Mouse (Mus musculus) stomach, embryonic 15.5 days (tissue): ENCODE data around the gene Neu1. TPM values are rescaled to one million over a fixed set of nuclear protein-coding genes. Genes with fewer than 3 reads are reported as not detected.

ENCODE experiments used
- ATAC-seq: fragments of 200-750 bp; cut with Nextera tagmentation; 2 replicates; pipeline ENCODE4 v1.8.0; 2017; ENCODE audit warnings: low read depth, moderate number of reproducible peaks, moderate TSS enrichment; ENCODE audit not compliant: insufficient read depth, low FRiP score
- H3K27ac ChIP-seq: fragments of 300-500 bp; sonication (generic); 2 replicates; pipeline ENCODE4 v1.5.1; 2015; ENCODE audit warnings: mild to moderate bottlenecking, inconsistent platforms
- H3K27me3 ChIP-seq: fragments of 300-500 bp; sonication (generic); replicated peaks from 2 replicates; pipeline ENCODE4 v1.6.1; 2015; ENCODE audit warnings: inconsistent platforms
- H3K36me3 ChIP-seq: fragments of 300-500 bp; sonication (generic); 2 replicates; pipeline ENCODE4 v1.6.1; 2015; ENCODE audit warnings: inconsistent platforms
- H3K4me1 ChIP-seq: fragments of 300-500 bp; sonication (generic); 2 replicates; pipeline ENCODE4 v1.6.1; 2015; ENCODE audit warnings: inconsistent platforms
- H3K4me2 ChIP-seq: fragments of 300-500 bp; sonication (generic); 2 replicates; pipeline ENCODE4 v1.6.1; 2015; ENCODE audit warnings: mild to moderate bottlenecking, inconsistent platforms
- H3K4me3 ChIP-seq: fragments of 300-500 bp; sonication (generic); replicated peaks from 2 replicates; pipeline ENCODE4 v1.5.1; 2015; ENCODE audit warnings: inconsistent platforms
- H3K9ac ChIP-seq: fragments of 300-500 bp; sonication (generic); 2 replicates; pipeline ENCODE4 v1.6.1; 2015; ENCODE audit warnings: inconsistent platforms
- H3K9me3 ChIP-seq: fragments of 300-500 bp; sonication (generic); 2 replicates; pipeline ENCODE4 v1.6.1; 2016; ENCODE audit warnings: inconsistent platforms
- WGBS: fragments of 180-500 bp; shearing (Covaris S2); methylation state at CpG from one replicate; pipeline ENCODE4 v1.1.7; 2015; 5-methylcytosine and 5-hydroxymethylcytosine counted together
- polyA plus RNA-seq: library from polyadenylated mRNA; unstranded; fragments of >200 nt; fragmentation: Nextera tagmentation; extraction: Ambion mirVana; gene quantifications from 2 replicates; pipeline ENCODE4 v1.2.1, GENCODE M21; 2015

The Neu1 gene
- polyA plus RNA-seq, 1 experiment from 2014 or later: 36.9 TPM

GRCm38 (mm10) chr17:34978239-34978638 is 47.2 kb downstream of the Neu1 start:
- H3K9me3 ChIP-seq: no peaks in the 10 kb centered on the region
- no peak overlapping the region for H3K9ac ChIP-seq
- H3K36me3 ChIP-seq: no peaks in the 10 kb centered on the region
- no peak for ATAC-seq
- H3K27me3 ChIP-seq: no peaks in the 10 kb centered on the region
- peaks cover 11% of the 10 kb centered on the region for H3K4me1 ChIP-seq
- 85% methylated on average over 27 of the region's 27 CpGs for WGBS
- H3K4me3 ChIP-seq: no peak overlapping the region
- H3K27ac ChIP-seq: no peak overlapping the region
- no peak overlapping the region for H3K4me2 ChIP-seq

DNA sequence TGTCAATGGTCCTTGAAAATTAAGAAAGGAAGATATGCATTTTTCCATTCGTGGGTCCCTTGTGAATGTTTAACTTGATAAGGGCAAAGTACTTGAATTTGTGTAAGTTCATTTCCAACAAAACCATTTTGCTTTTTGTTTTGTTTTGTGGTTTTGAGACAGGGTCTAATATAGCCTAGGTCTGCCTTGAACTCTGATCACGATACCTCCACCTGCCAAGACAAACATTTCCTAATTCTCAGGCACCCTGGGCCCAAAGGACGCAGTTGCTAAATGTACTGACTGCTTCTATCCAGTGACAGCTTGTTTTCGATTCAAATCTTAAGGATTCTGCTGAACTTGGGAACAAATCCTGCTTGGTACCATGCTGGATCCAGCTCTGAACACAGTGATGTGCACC is 48.6 kb downstream of the Neu1 start:
- Histone ChIP-seq H3K27ac (no peak overlapping the region), H3K4me3 (no peak overlapping the region), H3K9ac (no peak overlapping the region), H3K27me3 (no peaks in the 10 kb centered on the region), H3K4me1 (peaks cover 13% of the 10 kb centered on the region), H3K4me2 (no peak overlapping the region), H3K9me3 (no peaks in the 10 kb centered on the region), H3K36me3 (no peaks in the 10 kb centered on the region)
- WGBS: 89% methylated on average over 4 of the region's 4 CpGs
- ATAC-seq: no peak

DNA sequence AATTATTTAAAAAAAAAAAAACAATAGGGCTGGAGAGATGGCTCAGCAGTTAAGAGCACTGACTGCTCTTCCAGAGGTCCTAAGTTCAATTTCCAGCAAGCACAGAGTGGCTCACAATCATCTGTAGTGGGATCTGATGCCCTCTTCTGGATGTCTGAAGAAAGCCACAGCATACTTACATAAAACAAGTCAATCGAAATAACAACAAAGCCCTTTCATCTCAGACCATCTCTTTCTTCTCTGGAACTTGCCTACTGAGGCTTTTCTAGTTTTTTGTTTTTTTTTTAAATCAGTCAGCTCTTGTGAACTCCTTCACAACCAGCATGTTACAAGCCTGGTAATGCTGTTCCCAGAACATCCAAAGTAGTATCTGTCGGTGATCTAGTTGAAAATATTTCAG is 49.6 kb downstream of the Neu1 start:
- no peak for ATAC-seq
- WGBS: 11% methylated on average over 2 of the region's 2 CpGs
- Histone ChIP-seq H3K27me3 (no peaks in the 10 kb centered on the region), H3K4me3 (peak overlapping the region; percentile 69), H3K36me3 (peaks cover 2% of the 10 kb centered on the region), H3K27ac (peak overlapping the region; percentile 99; the same call in 1 of the 2 replicates), H3K4me2 (peak overlapping the region; percentile 85), H3K4me1 (peaks cover 13% of the 10 kb centered on the region), H3K9ac (peak overlapping the region; percentile 64; the same call in 1 of the 2 replicates), H3K9me3 (no peaks in the 10 kb centered on the region)

DNA sequence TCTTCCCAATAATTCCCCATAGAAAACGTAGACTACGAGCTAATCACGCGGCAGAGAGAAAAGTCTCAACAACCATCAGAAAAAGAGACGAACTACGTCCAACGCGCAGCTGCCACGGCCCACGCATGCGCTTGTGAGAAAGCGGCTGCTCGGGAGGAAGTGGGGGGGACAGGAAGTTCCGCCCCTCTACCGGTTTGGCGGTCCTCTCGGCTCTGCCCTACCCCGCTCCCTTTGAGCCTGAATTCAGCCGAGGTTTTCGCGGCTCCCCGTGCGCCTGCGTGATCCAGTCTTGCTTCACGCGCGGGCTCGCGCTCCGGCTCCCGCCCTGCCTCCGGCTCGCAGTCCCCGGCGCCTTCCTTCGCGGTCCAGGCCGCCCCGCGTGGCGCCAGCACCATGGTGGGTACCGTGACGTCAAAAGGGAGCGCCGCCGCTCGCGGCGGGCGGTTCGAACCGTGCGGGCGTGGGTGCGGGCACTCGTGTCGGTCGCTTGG is 50.7 kb downstream of the Neu1 start, which contains the start of gene Lsm2:
Gene Lsm2, plus strand, starts transcription at position 173 of the 491 bp plus-strand sequence.
- H3K4me1 ChIP-seq: peaks cover 13% of the 10 kb centered on the region
- H3K9me3 ChIP-seq: no peaks in the 10 kb centered on the region
- under 1% methylated on average over 58 of the region's 58 CpGs for WGBS
- peak; percentile 95 for ATAC-seq
- H3K36me3 ChIP-seq: peaks cover 10% of the 10 kb centered on the region
- no peaks in the 10 kb centered on the region for H3K27me3 ChIP-seq
- peak within 1 kb of the TSS; percentile 69 for H3K4me3 ChIP-seq
- peak within 1 kb of the TSS; percentile 85 for H3K4me2 ChIP-seq
- peak within 1 kb of the TSS; percentile 64 for H3K9ac ChIP-seq
- H3K27ac ChIP-seq: peak within 1 kb of the TSS; percentile 99

GRCm38 (mm10) chr17:34982328-34982727 is 51.3 kb downstream of the Neu1 start:
- ATAC-seq: no peak
- peak overlapping the region; percentile 99 for H3K27ac ChIP-seq
- WGBS: under 1% methylated on average over 15 of the region's 15 CpGs

DNA sequence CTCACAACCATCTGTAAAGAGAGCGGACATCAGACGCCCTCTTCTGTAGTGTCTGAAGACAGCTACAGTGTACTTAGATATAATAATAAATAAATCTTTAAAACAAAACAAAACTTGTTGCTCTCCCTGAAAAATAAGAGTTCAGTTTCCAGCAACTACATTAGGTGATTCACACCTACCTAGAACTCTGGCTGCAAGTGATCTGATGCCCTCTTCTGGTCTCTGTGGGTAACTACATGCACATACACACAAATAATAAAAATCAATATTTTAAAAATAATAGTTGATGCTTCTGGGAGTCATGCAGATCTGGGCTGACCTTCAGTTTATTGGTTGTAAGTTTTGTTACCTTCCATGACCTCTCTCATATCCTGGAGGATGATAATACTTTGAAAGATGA is 53.2 kb downstream of the Neu1 start:
- Histone ChIP-seq H3K27ac (no peak overlapping the region), H3K4me3 (no peak overlapping the region), H3K4me1 (peaks cover 13% of the 10 kb centered on the region), H3K4me2 (no peak overlapping the region), H3K9ac (no peak overlapping the region), H3K9me3 (no peaks in the 10 kb centered on the region), H3K27me3 (no peaks in the 10 kb centered on the region), H3K36me3 (peaks cover 13% of the 10 kb centered on the region)
- ATAC-seq: no peak
- 72% methylated on average over 2 of the region's 2 CpGs for WGBS

More at GRCm38 (mm10) chr17:34982328-34982727, 51.3 kb downstream of the Neu1 start:
- Histone ChIP-seq H3K36me3 (peaks cover 10% of the 10 kb centered on the region), H3K4me3 (peak overlapping the region; percentile 69), H3K4me1 (peaks cover 13% of the 10 kb centered on the region), H3K9me3 (no peaks in the 10 kb centered on the region), H3K9ac (peak overlapping the region; percentile 64), H3K4me2 (peak overlapping the region; percentile 85), H3K27me3 (no peaks in the 10 kb centered on the region)

Other genes starting within 250 kb of the Neu1 start
- 0.44 and 0.65 TPM in 2 replicates for gene C4b, start 187.4 kb upstream of the Neu1 start, polyA plus RNA-seq
- gene Cyp21a1, start 126.7 kb upstream of the Neu1 start, polyA plus RNA-seq: 1.1 and 1.7 TPM in 2 replicates
- 25.7 and 26.5 TPM in 2 replicates for gene Stk19, start 94.3 kb upstream of the Neu1 start, polyA plus RNA-seq
- 52.9 and 53.1 TPM in 2 replicates for gene Dxo, start 94.2 kb upstream of the Neu1 start, polyA plus RNA-seq
- gene Skiv2l, start 81.0 kb upstream of the Neu1 start, polyA plus RNA-seq: 39.5 and 48.8 TPM in 2 replicates
- gene Nelfe, start 80.9 kb upstream of the Neu1 start, polyA plus RNA-seq: 87.8 and 103 TPM in 2 replicates
- 20.8 and 30.4 TPM in 2 replicates for gene Cfb, start 68.7 kb upstream of the Neu1 start, polyA plus RNA-seq
- 2.7 and 3.0 TPM in 2 replicates for gene Zbtb12, start 51.8 kb upstream of the Neu1 start, polyA plus RNA-seq
- not detected in 2 replicates for gene Gm20547, start 49.2 kb upstream of the Neu1 start, polyA plus RNA-seq
- gene C2, start 33.0 kb upstream of the Neu1 start, polyA plus RNA-seq: 4.4 and 6.2 TPM in 2 replicates
- 70.0 and 74.5 TPM in 2 replicates for gene Ehmt2, start 32.8 kb upstream of the Neu1 start, polyA plus RNA-seq
- 15.2 and 17.9 TPM in 2 replicates for gene Slc44a4, start 16.8 kb upstream of the Neu1 start, polyA plus RNA-seq
- 0.34 and 0.90 TPM in 2 replicates for gene Hspa1b, start 28.0 kb downstream of the Neu1 start, polyA plus RNA-seq
- not detected in 2 replicates for gene Gm20481, start 38.7 kb downstream of the Neu1 start, polyA plus RNA-seq
- gene Hspa1a, start 40.9 kb downstream of the Neu1 start, polyA plus RNA-seq: 9.9 and 12.1 TPM in 2 replicates
- gene Hspa1l, start 41.5 kb downstream of the Neu1 start, polyA plus RNA-seq: 0.49 and 0.89 TPM in 2 replicates
- gene Lsm2, start 50.6 kb downstream of the Neu1 start, polyA plus RNA-seq: 175 and 182 TPM in 2 replicates
- 119 and 124 TPM in 2 replicates for gene Vars, start 69.7 kb downstream of the Neu1 start, polyA plus RNA-seq
- 0.31 TPM in 2 replicates for gene Vwa7, start 85.3 kb downstream of the Neu1 start, polyA plus RNA-seq
- gene Sapcd1, start 96.8 kb downstream of the Neu1 start, polyA plus RNA-seq: 13.2 and 14.8 TPM in 2 replicates
- 3.8 and 4.8 TPM in 2 replicates for gene Msh5, start 115.5 kb downstream of the Neu1 start, polyA plus RNA-seq
- 361 and 363 TPM in 2 replicates for gene Clic1, start 118.7 kb downstream of the Neu1 start, polyA plus RNA-seq
- 210 and 216 TPM in 2 replicates for gene Ddah2, start 127.8 kb downstream of the Neu1 start, polyA plus RNA-seq
- 6.2 and 17.2 TPM in 2 replicates for gene Ly6g6c, start 134.1 kb downstream of the Neu1 start, polyA plus RNA-seq
- 0.44 and 0.73 TPM in 2 replicates for gene Mpig6b, start 134.9 kb downstream of the Neu1 start, polyA plus RNA-seq
- 9.4 and 16.8 TPM in 2 replicates for gene Ly6g6e, start 145.6 kb downstream of the Neu1 start, polyA plus RNA-seq
- gene Ly6g6d, start 146.8 kb downstream of the Neu1 start, polyA plus RNA-seq: 3.6 and 4.4 TPM in 2 replicates
- 0.15 and 0.41 TPM in 2 replicates for gene Ly6g6f, start 154.4 kb downstream of the Neu1 start, polyA plus RNA-seq
- gene Abhd16a, start 158.0 kb downstream of the Neu1 start, polyA plus RNA-seq: 92.0 and 97.8 TPM in 2 replicates
- not detected in 2 replicates for gene Ly6g5c, start 177.0 kb downstream of the Neu1 start, polyA plus RNA-seq
- 0.69 and 0.85 TPM in 2 replicates for gene Ly6g5b, start 184.2 kb downstream of the Neu1 start, polyA plus RNA-seq
- 17.4 and 19.1 TPM in 2 replicates for gene Gpank1, start 190.2 kb downstream of the Neu1 start, polyA plus RNA-seq
- 251 and 262 TPM in 2 replicates for gene Csnk2b, start 190.8 kb downstream of the Neu1 start, polyA plus RNA-seq
- gene D17H6S53E, start 195.1 kb downstream of the Neu1 start, polyA plus RNA-seq: 11.9 and 12.2 TPM in 2 replicates
- 21.2 and 47.5 TPM in 2 replicates for gene Apom, start 200.8 kb downstream of the Neu1 start, polyA plus RNA-seq
- 42.2 and 48.0 TPM in 2 replicates for gene Bag6, start 203.9 kb downstream of the Neu1 start, polyA plus RNA-seq
- gene Prrc2a, start 233.6 kb downstream of the Neu1 start, polyA plus RNA-seq: 148 and 172 TPM in 2 replicates
- gene Aif1, start 244.8 kb downstream of the Neu1 start, polyA plus RNA-seq: 18.7 and 21.9 TPM in 2 replicates